ENCODE assay signal across 10 mouse cellular contexts in genomic region chr9:71769701-71770100, GRCm38 (mm10). TPM values are rescaled to one million over a fixed set of nuclear protein-coding genes. Genes with fewer than 3 reads are reported as not detected.
DNase-seq lines count a peak whose midpoint lies in the region; ATAC-seq and TF ChIP-seq lines count a peak whose summit lies in the region.
"Had no signal": no experiment of that assay in that cellular context is flagged by ENCODE, and none has a peak within 500 bp of the region (broad histone marks: within the 10 kb centered on the region; RNA-seq: fewer than 3 reads in every experiment).

No protein-coding gene starts in this region.

- peaks cover 43% of the 10 kb centered on the region for H3K4me1 ChIP-seq in forebrain, embryonic 10.5 days
- H3K4me1 ChIP-seq in forebrain, embryonic 12.5 days, result peaks cover 10% of the 10 kb centered on the region
- peaks cover 37% of the 10 kb centered on the region for H3K4me1 ChIP-seq in kidney, postnatal 0 days (replicated peaks; ENCODE audit: insufficient read depth, low read length)
- peaks cover 9% of the 10 kb centered on the region; the same call in 1 of the 2 replicates for H3K4me1 ChIP-seq in hindbrain, embryonic 14.5 days (replicated peaks; ENCODE audit: control insufficient read depth, insufficient read depth, low read length)
- 0 out of 2 replicates have a peak, but pooled peaks cover 8% of the 10 kb centered on the region for H3K4me1 ChIP-seq in liver, embryonic 15.5 days (replicated peaks)

- WGBS in forebrain, embryonic 10.5 days, result 43% methylated on average over 9 of the region's 9 CpGs
- 47% methylated on average over 9 of the region's 9 CpGs for WGBS in forebrain, embryonic 12.5 days
- WGBS in kidney, postnatal 0 days, result 23% methylated on average over 9 of the region's 9 CpGs
- 42% methylated on average over 9 of the region's 9 CpGs for WGBS in hindbrain, embryonic 14.5 days
- WGBS in liver, embryonic 15.5 days (ENCODE audit: insufficient replicate concordance), result 19% methylated on average over 9 of the region's 9 CpGs

- DNase-seq in forebrain, embryonic 10.5 days (ENCODE audit: extremely low spot score, low spot score), result no peak
- DNase-seq in kidney, postnatal 0 days (ENCODE audit: low spot score), result no peak
- DNase-seq in kidney, postnatal 14 days, result no peak
- no peak for DNase-seq in hindbrain, embryonic 14.5 days (ENCODE audit: low spot score)
- no peak for DNase-seq in frontal cortex, adult 2 months (ENCODE audit: extremely low spot score in 1 of 2, low spot score in 1 of 2)
- DNase-seq in ovary, postnatal 36 days (ENCODE audit: low spot score), result no peak
- DNase-seq: gastrocnemius, postnatal 10 days had no signal

- TF ChIP-seq CTCF in kidney, postnatal 0 days (IDR thresholded peaks at IDR 0.05; ENCODE audit: low read depth), result no peak

- H3K4me2 ChIP-seq in forebrain, embryonic 12.5 days, result no peak overlapping the region
- peak overlapping the region; percentile 88 for H3K4me2 ChIP-seq in kidney, postnatal 0 days (ENCODE audit: low read length)
- peak overlapping the region; percentile 80 for H3K4me2 ChIP-seq in hindbrain, embryonic 14.5 days (replicated peaks)
- peak overlapping the region; percentile 64; the same call in 1 of the 2 replicates for H3K4me2 ChIP-seq in liver, embryonic 15.5 days

- no peak for ATAC-seq in forebrain, embryonic 12.5 days (ENCODE audit: low FRiP score)
- no peak for ATAC-seq in kidney, postnatal 0 days (replicated peaks; ENCODE audit: low FRiP score, low read depth)
- ATAC-seq in hindbrain, embryonic 14.5 days (ENCODE audit: low FRiP score), result no peak
- no peak for ATAC-seq in liver, embryonic 15.5 days (ENCODE audit: insufficient read depth)
- ATAC-seq: Patski had no signal

- no peak overlapping the region for H3K27ac ChIP-seq in forebrain, embryonic 10.5 days
- H3K27ac ChIP-seq in forebrain, embryonic 12.5 days, result no peak overlapping the region
- peak overlapping the region; percentile 88; the same call in 1 of the 2 replicates for H3K27ac ChIP-seq in kidney, postnatal 0 days
- no peak overlapping the region for H3K27ac ChIP-seq in hindbrain, embryonic 14.5 days
- H3K27ac ChIP-seq in liver, embryonic 15.5 days (replicated peaks), result no peak overlapping the region

- H3K9me3 ChIP-seq in forebrain, embryonic 10.5 days, result no peaks in the 10 kb centered on the region; the same call in 1 of the 2 replicates
- no peaks in the 10 kb centered on the region for H3K9me3 ChIP-seq in forebrain, embryonic 12.5 days
- H3K9me3 ChIP-seq in kidney, postnatal 0 days (replicated peaks; ENCODE audit: low read length), result no peaks in the 10 kb centered on the region
- 0 out of 2 replicates have a peak, but pooled peaks cover 4% of the 10 kb centered on the region for H3K9me3 ChIP-seq in hindbrain, embryonic 14.5 days (ENCODE audit: control insufficient read depth, low read length)
- H3K9me3 ChIP-seq in liver, embryonic 15.5 days (replicated peaks), result no peaks in the 10 kb centered on the region

- H3K36me3 ChIP-seq in forebrain, embryonic 10.5 days (replicated peaks), result no peaks in the 10 kb centered on the region
- no peaks in the 10 kb centered on the region for H3K36me3 ChIP-seq in forebrain, embryonic 12.5 days (replicated peaks)
- H3K36me3 ChIP-seq in kidney, postnatal 0 days (ENCODE audit: insufficient read depth, low read length), result no peaks in the 10 kb centered on the region
- no peaks in the 10 kb centered on the region for H3K36me3 ChIP-seq in hindbrain, embryonic 14.5 days (replicated peaks; ENCODE audit: control insufficient read depth, insufficient read depth)
- no peaks in the 10 kb centered on the region for H3K36me3 ChIP-seq in liver, embryonic 15.5 days (replicated peaks)

- no peak overlapping the region for H3K9ac ChIP-seq in forebrain, embryonic 12.5 days
- peak overlapping the region; percentile 89 for H3K9ac ChIP-seq in kidney, postnatal 0 days (ENCODE audit: low read depth, low read length)
- no peak overlapping the region for H3K9ac ChIP-seq in hindbrain, embryonic 14.5 days
- H3K9ac ChIP-seq in liver, embryonic 15.5 days, result no peak overlapping the region

- H3K4me3 ChIP-seq in forebrain, embryonic 10.5 days, result peak overlapping the region; percentile 75
- no peak overlapping the region for H3K4me3 ChIP-seq in forebrain, embryonic 12.5 days (replicated peaks)
- H3K4me3 ChIP-seq in kidney, postnatal 0 days (replicated peaks; ENCODE audit: low read depth, low read length), result peak overlapping the region; percentile 81
- no peak overlapping the region; the same call in 1 of the 2 replicates for H3K4me3 ChIP-seq in hindbrain, embryonic 14.5 days (replicated peaks; ENCODE audit: low read length)
- H3K4me3 ChIP-seq in liver, embryonic 15.5 days (replicated peaks), result no peak overlapping the region

- H3K27me3 ChIP-seq in forebrain, embryonic 10.5 days (ENCODE audit: poor library complexity, severe bottlenecking), result peaks cover 74% of the 10 kb centered on the region
- H3K27me3 ChIP-seq in forebrain, embryonic 12.5 days, result peaks cover 78% of the 10 kb centered on the region
- no peaks in the 10 kb centered on the region for H3K27me3 ChIP-seq in kidney, postnatal 0 days (ENCODE audit: insufficient read depth, low read length)
- H3K27me3 ChIP-seq in hindbrain, embryonic 14.5 days (ENCODE audit: control insufficient read depth, insufficient read depth, low read length), result peaks cover 36% of the 10 kb centered on the region
- H3K27me3 ChIP-seq in liver, embryonic 15.5 days, result peaks cover 43% of the 10 kb centered on the region
- H3K27me3 ChIP-seq: Patski had no signal

RNA-seq across cellular contexts. Expression of gene Cgnl1, which starts 1.7 kb away (rescaled TPM):
- polyA plus RNA-seq in forebrain, embryonic 10.5 days (2016; fragmentation: Nextera tagmentation; extraction: Ambion mirVana), result 7.3 and 7.6 TPM in 2 replicates
- polyA plus RNA-seq in forebrain, embryonic 12.5 days (2016; fragmentation: Nextera tagmentation; extraction: Ambion mirVana), result 5.1 and 5.2 TPM in 2 replicates
- polyA plus RNA-seq in kidney, postnatal 0 days (2015; fragmentation: Nextera tagmentation; extraction: Ambion mirVana), result 33.8 and 37.9 TPM in 2 replicates
- 6.1 and 7.2 TPM in 2 replicates for polyA plus RNA-seq in hindbrain, embryonic 14.5 days (2014; fragmentation: Nextera tagmentation; extraction: Ambion mirVana)
- 2.0 and 2.4 TPM in 2 replicates for polyA plus RNA-seq in liver, embryonic 15.5 days (2015; fragmentation: Nextera tagmentation; extraction: Ambion mirVana)
- polyA plus RNA-seq in frontal cortex, adult 2 months (2012; rRNA removed), result 9.4 and 10.4 TPM in 2 replicates

Comparison
In these comparisons a context has a peak if more than half of its experiments do, and no peak if none do; other contexts are left out.
1. H3K4me3 ChIP-seq: peak in forebrain, embryonic 10.5 days (single experiment) and kidney, postnatal 0 days (single experiment); none in forebrain, embryonic 12.5 days (single experiment), hindbrain, embryonic 14.5 days (single experiment) and liver, embryonic 15.5 days (single experiment).